Mouse (Mus musculus) adrenal gland, postnatal 36 days (tissue): Measurements from ENCODE around the gene 1110065P20Rik. TPM values are rescaled to one million over a fixed set of nuclear protein-coding genes. Genes with fewer than 3 reads are reported as not detected.

Experiments
- total RNA-seq, 2 experiments: library from RNA; stranded (reverse); gene quantifications; 2 replicates each; pipeline ENCODE4 v1.2.3; 2021

1110065P20Rik gene
- total RNA-seq, 2 experiments from 2014 or later = 43.4 to 49.2 TPM

Other genes starting within 250 kb of the 1110065P20Rik start
- not detected for gene 3100002H09Rik, start 240.4 kb downstream of the 1110065P20Rik start, total RNA-seq
- under 1 TPM in 1 of 2 experiments, not detected in 1; 0.10 TPM for gene Pou3f1, start 194.4 kb downstream of the 1110065P20Rik start, total RNA-seq
- 10 to 100 TPM; 30.0 to 40.6 TPM for gene Utp11, start 157.6 kb downstream of the 1110065P20Rik start, total RNA-seq
- gene Fhl3, start 150.5 kb downstream of the 1110065P20Rik start, total RNA-seq = 1 to 10 TPM; 8.1 to 9.0 TPM
- 10 to 100 TPM; 39.3 to 39.6 TPM for gene Sf3a3, start 136.4 kb downstream of the 1110065P20Rik start, total RNA-seq
- 10 to 100 TPM; 15.9 to 21.0 TPM for gene Inpp5b, start 109.3 kb downstream of the 1110065P20Rik start, total RNA-seq
- 10 to 100 TPM; 21.7 to 26.6 TPM for gene Mtf1, start 49.1 kb downstream of the 1110065P20Rik start, total RNA-seq
- 10 to 100 TPM; 47.0 to 50.6 TPM for gene Yrdc, start 517 bp downstream of the 1110065P20Rik start, total RNA-seq
- gene Maneal, start 11.0 kb upstream of the 1110065P20Rik start, total RNA-seq = 1 to 10 TPM; 3.8 to 4.4 TPM
- 1 to 10 TPM; 2.4 to 3.3 TPM for gene Epha10, start 29.7 kb upstream of the 1110065P20Rik start, total RNA-seq
- 10 to 100 TPM in 1 of 2 experiments, 1 to 10 TPM in 1; 9.8 to 17.9 TPM for gene 9930104L06Rik, start 85.9 kb upstream of the 1110065P20Rik start, total RNA-seq
- gene Cdca8, start 88.1 kb upstream of the 1110065P20Rik start, total RNA-seq = 1 to 10 TPM; 5.7 to 7.6 TPM
- 1 to 10 TPM; 4.0 to 4.6 TPM for gene Rspo1, start 135.2 kb upstream of the 1110065P20Rik start, total RNA-seq
- 10 to 100 TPM; 44.9 to 63.1 TPM for gene Gnl2, start 165.4 kb upstream of the 1110065P20Rik start, total RNA-seq
- gene Dnali1, start 214.5 kb upstream of the 1110065P20Rik start, total RNA-seq = not detected
- gene Snip1, start 215.5 kb upstream of the 1110065P20Rik start, total RNA-seq = 10 to 100 TPM; 18.3 to 20.0 TPM
- gene Meaf6, start 233.9 kb upstream of the 1110065P20Rik start, total RNA-seq = 10 to 100 TPM; 30.3 to 36.2 TPM